Mouse (Mus musculus): ENCODE results near the gene Tjp3.

GRCm38 (mm10) chr10:81322444-81322843 lies 31.1 kb upstream of the Tjp3 start:
- TF ChIP-seq CTCF (IDR thresholded peaks at IDR 0.05; ENCODE audit: low read depth, low read length): no peak
- TF ChIP-seq POLR2A (IDR thresholded peaks at IDR 0.05; ENCODE audit: borderline replicate concordance, low read depth, low read length): no peak

Measured in bone marrow macrophage, adult 2 months (primary cell).